Mouse (Mus musculus) left cerebral cortex, adult 2 months (tissue): ENCODE results near the gene Dydc2. TPM values are rescaled to one million over a fixed set of nuclear protein-coding genes. Genes with fewer than 3 reads are reported as not detected.

Experiments
- DNase-seq, 2 experiments: peaks; one replicate each; pipeline ENCODE4 v3.0.0; 2021 to 2022; ENCODE audit warnings: low spot score in 2 of 2, mixed read lengths in 1 of 2; ENCODE audit errors: extremely low spot score in 1 of 2
- H3K27ac ChIP-seq: fragments of 200-600 bp; 2 replicates; pipeline ENCODE4 v1.8.1; 2022
- H3K4me3 ChIP-seq: fragments of 200-600 bp; 2 replicates; pipeline ENCODE4 v1.8.1; 2022
- CTCF ChIP-seq: fragments of 200-600 bp; IDR thresholded peaks from 2 replicates; pipeline ENCODE4 v1.8.1; 2022; ENCODE audit warnings: antibody characterized with exemption, mild to moderate bottlenecking, moderate library complexity
- intact Hi-C: fragments of 180-260 bp; cut with DNase I; formaldehyde crosslinking; loops from one replicate; pipeline ENCODE4 v1.15.1; 2025
- long read RNA-seq, 2 experiments: library from polyadenylated mRNA; stranded (forward); transcript quantifications; one replicate each; pipeline ENCODE4 v2.0.0; 2021; ENCODE audit warnings: borderline mapping rate in 2 of 2
- total RNA-seq, 2 experiments: library from RNA; stranded (reverse); gene quantifications; 2 replicates each; pipeline ENCODE4 v1.2.3; 2021

The Dydc2 gene
- 1 to 10 TPM in 1 of 2 experiments, under 1 TPM in 1; 0.75 to 1.2 TPM for total RNA-seq
- long read RNA-seq, experiment 1, partial matches to known transcripts: 0 of 1 reads
- long read RNA-seq, experiment 1, other reads (novel, unspliced or antisense): 1 of 1 reads
- long read RNA-seq, experiment 2: 0 reads

DNA sequence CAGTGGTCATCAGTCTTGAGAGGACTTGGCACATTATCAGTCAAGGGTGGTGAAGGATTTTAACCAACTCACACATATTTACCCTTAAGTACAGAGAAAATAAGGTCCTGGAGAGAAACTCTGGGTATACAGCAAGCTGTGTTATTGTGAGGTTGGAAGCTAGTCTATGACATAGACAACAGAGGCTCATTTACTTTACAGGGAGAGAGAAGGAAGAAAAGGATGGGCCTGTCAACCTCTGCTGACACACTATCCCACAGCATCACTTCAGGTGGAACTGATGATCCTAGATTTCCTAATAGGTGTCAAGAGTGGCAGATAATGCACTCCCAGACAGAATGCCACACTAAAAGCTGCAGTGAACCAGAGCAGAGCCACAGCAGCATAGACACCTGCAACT, at the start of gene Dydc2:
Gene Dydc2, minus strand, starts transcription at position 101 of the 400 bp plus-strand sequence.
- H3K4me3 ChIP-seq: no peak within 1 kb of the TSS
- intact Hi-C loops: no loop called here
- DNase-seq: no peak
- TF ChIP-seq CTCF: no peak
- no peak within 1 kb of the TSS for H3K27ac ChIP-seq

DNA sequence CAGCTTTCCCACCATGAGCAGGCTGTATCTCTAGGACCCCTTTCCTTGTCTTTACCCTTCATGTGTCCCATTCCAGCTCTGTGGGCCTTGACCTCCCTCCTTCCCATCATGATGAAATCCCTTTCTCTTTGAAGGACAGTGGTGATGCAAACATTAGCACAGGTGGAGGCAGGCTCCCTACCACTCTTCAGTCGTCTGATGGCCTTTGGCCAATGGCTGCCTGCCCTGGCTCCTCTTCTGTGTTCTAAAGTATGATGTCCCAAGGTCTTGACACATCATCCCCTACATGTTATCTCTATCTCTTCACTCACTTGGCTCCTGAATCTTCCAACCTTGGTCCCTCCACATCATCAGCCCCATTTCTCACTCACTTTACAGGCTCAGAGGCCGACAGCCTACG, 47.3 kb upstream of the Dydc2 start:
- DNase-seq: no peak
- TF ChIP-seq CTCF: no peak
- intact Hi-C loops: no loop called here
- no peak overlapping the region for H3K4me3 ChIP-seq
- no peak overlapping the region for H3K27ac ChIP-seq

DNA sequence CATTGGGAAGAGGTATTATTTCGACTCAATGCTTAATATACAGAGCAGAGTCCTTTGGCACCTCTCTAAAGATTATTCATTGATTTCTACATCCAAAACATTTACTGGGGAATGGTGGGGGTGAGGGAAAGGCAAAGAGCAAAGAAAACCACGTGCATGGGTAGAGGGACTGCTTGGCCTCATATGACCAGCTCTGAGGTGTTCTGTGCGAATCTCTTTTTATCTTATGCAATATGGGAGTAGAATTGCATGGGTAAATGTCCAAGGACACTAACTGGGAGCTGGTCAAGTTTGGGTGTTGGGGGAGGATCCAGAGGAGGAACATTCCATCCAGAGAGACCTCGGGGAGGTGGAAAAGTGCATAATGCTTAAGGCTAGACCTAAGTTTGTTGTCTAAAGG, 43.9 kb upstream of the Dydc2 start:
- Histone ChIP-seq H3K4me3 (no peak overlapping the region), H3K27ac (no peak overlapping the region)
- DNase-seq: no peak
- intact Hi-C loops: no loop called here
- TF ChIP-seq CTCF: no peak

DNA sequence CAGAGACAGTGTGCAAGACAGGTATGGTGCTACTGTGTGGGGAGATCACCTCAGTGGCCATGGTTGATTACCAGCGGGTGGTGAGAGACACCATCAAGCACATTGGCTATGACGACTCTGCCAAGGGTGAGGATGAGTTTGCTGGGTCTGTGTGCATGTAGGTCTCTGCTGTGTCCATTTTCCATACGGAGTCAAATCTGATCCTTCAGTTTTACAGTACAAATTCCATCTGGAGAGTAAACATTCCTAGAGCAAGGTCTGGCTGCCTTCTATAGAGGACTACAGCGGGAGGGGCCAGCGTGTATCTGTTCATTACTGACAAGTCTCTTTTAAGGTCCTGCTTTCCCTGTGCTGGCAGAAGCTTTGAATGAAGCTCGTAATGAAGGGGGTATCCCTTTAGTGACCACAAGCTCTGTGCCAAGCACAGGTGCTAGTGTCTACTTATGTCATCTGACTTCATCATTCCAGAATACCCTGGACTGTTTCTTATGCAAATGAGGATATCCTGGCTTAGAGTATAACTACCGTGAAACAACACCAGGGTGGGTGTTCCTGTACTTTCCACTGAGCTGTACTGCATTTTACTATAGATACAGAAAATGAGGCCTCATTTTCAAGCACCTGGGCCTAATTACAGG, 42.1 kb upstream of the Dydc2 start:
- no peak overlapping the region for H3K4me3 ChIP-seq
- DNase-seq: no peak
- intact Hi-C loops: no loop called here
- TF ChIP-seq CTCF: no peak
- H3K27ac ChIP-seq: no peak overlapping the region

DNA sequence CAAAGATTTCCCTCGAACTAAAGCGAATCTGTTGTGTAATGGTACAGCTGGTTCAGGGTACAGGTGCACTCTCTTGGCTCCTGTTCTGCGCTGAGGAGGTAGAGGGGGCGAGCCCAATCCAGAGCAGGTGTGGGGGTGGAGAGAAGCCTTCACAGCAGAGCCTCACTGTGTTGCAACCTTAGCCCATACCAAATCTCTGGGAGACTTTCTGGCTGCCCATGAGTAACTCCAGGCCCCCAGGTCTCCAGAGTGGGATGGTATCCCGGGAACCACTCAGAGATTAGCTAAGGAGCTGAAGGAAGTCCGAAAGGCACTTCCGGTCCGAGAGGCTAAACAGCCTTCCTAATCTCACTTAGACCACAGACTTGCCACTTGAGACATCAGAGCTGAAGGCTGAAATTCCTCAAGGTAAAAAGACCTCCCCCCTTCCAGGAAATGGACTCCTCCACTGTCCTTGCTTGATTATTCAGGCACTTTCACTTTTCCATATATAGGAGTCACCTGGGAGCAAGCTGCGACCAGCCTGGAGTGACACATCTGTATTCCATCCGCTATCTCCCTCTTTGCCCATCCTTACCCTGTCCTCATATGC, 35.9 kb upstream of the Dydc2 start, which contains the start of gene Mat1a:
Gene Mat1a, plus strand, starts transcription at position 183 of the 592 bp plus-strand sequence.
- intact Hi-C loops: no loop called here
- Histone ChIP-seq H3K4me3 (no peak within 1 kb of the TSS), H3K27ac (no peak within 1 kb of the TSS)
- no peak for TF ChIP-seq CTCF
- no peak for DNase-seq

DNA sequence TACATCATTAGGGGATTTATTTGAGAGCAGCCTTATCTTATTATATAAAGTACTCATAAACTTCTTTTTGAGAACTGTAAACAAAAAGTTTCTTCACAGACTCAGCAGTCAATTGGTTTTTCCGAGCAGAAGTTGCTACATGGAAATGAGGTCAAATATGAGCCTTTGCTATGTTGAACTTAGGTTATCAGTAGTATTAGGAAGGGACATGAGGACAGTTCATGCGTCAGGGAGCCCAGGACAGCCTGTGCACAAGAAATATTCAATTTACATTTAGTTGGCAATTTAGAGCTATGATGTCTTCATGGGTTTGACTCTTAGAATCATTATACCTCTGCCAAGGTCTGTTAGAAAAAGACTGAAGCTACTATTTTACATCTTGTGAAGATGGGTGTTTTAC, 33.3 kb upstream of the Dydc2 start:
- H3K4me3 ChIP-seq: no peak overlapping the region
- intact Hi-C loops: no loop called here
- DNase-seq: no peak
- no peak overlapping the region for H3K27ac ChIP-seq
- TF ChIP-seq CTCF: no peak

DNA sequence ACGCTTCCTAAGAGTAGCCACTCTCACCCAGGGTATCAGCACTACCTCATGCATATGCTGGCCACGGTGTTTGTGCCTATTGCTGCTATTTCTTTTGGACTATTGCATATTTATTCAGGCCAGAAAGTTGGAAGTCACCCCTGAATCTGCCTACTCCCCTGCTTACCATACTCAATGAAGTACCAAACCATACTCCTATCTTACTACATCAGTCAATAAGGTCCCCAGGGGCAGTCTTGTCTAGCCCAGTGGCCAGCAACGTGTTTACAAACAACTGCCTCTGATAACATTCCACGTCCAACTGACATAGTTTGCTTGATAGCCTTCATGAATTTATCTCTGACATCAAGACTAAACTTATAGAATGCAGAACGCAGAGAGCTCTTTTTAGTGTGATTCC, 32.2 kb upstream of the Dydc2 start:
- TF ChIP-seq CTCF: no peak
- intact Hi-C loops: no loop called here
- Histone ChIP-seq H3K27ac (no peak overlapping the region), H3K4me3 (no peak overlapping the region)
- DNase-seq: no peak

DNA sequence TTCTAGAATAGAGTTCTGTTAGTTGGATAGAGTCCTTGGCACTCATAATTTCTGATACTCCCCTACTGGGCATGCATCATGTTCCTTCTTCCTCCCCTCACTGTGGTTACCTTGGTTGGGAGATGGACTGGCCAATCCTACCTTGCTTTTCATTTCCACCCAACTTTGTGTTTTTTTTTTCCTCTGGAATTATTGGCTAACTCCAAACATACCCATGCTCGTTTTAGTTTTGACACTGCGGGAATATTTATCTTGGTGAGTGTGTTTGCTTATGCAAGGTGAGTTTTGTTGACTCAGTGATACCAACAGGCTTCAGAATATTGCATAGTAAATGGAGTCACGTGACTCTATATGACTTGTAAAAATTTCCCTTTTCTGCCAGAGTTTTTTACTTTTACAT, 31.7 kb upstream of the Dydc2 start:
- DNase-seq: no peak
- TF ChIP-seq CTCF: no peak
- intact Hi-C loops: no loop called here
- no peak overlapping the region for H3K27ac ChIP-seq
- no peak overlapping the region for H3K4me3 ChIP-seq

DNA sequence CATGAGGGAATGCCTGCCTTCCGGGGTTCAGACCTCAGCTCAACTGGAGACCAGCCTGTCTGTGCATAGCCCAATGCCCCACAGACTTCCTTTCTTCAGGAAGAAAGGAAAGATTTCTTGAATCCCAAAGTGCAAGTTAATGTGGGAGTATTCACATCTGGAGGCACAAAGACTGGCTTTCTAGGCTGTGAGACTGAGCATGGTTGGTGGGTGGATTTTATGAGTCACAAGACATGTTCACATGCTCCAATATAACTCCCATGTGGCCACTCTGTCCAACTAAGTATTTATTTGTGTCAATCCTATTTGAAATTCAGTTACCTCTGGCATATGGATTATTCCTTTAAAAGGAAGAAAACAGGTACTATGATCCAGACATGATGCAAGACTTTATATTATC, 29.7 kb upstream of the Dydc2 start:
- Histone ChIP-seq H3K4me3 (no peak overlapping the region), H3K27ac (peak overlapping the region; percentile 44; the same call in 1 of the 2 replicates)
- no peak for TF ChIP-seq CTCF
- no peak for DNase-seq
- intact Hi-C loops: no loop called here

DNA sequence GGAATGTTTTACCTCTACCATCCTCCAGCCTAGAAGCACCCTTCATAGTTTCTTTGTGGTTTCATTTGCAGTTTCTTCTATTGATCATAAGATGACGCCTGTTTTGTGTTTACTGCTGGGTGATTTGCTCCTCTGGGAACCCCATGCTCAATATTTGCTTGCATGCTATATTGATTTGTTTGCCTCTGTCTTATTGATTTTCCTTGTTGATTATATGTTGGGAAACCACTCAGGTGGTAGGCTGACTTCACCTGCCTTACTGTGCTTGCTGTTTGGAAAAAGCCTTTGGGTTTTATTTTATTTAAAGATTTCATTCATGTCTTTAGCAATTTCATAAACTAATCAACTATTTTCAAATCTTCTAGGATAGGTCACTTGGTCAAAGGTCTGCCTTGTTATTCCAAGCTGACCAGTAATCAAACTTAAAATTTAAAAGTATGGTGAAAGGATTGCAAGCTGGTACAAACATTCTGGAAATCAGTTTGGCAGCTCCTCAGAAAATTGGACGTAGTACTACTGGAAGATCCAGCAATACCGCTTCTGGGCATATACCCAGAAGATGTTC, 27.4 kb upstream of the Dydc2 start:
- no peak for TF ChIP-seq CTCF
- Histone ChIP-seq H3K4me3 (no peak overlapping the region), H3K27ac (no peak overlapping the region)
- DNase-seq: no peak
- intact Hi-C loops: no loop called here

DNA sequence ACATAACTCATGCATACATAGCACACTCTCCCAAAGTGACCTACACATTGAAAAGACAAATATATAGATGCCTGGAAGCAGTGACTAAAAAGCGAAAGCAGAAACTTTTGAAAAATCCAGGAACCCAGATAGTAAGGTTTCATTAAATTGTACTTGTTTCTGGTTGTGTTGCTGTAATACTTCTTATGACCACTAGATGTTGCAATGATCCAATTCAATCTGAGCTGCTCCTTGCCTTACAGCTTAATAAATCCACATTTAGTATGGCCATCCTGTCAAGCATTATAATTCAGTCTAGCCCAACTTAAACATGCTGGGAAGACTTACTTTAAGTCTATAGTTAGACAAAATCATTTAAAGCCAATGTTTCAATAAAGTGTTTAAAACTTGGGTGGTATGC, 25.1 kb upstream of the Dydc2 start:
- DNase-seq: no peak
- no peak overlapping the region for H3K4me3 ChIP-seq
- intact Hi-C loops: no loop called here
- peak; percentile 77 for TF ChIP-seq CTCF
- H3K27ac ChIP-seq: no peak overlapping the region

DNA sequence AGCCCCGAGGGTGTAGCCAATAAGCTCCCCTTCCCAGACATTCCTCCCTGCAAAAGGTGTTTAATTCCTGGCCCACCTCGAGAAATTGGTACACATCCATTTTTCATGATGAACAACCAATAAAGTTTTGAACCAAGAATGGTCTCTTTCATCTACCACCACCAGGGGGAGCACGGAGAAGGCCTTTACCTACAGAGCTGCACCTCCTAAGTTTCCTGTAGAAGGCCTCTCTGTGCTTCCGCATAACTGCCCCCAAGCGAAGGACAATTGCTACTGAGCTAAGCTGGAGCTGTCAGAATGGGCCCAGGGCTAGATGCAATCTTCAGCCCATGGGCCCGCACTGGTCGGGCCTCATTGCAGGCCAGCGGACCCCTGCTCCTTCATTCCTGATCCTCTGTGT, 21.8 kb upstream of the Dydc2 start:
- Histone ChIP-seq H3K27ac (no peak overlapping the region), H3K4me3 (no peak overlapping the region)
- intact Hi-C loops: no loop called here
- no peak for DNase-seq
- peak; percentile 62 for TF ChIP-seq CTCF

DNA sequence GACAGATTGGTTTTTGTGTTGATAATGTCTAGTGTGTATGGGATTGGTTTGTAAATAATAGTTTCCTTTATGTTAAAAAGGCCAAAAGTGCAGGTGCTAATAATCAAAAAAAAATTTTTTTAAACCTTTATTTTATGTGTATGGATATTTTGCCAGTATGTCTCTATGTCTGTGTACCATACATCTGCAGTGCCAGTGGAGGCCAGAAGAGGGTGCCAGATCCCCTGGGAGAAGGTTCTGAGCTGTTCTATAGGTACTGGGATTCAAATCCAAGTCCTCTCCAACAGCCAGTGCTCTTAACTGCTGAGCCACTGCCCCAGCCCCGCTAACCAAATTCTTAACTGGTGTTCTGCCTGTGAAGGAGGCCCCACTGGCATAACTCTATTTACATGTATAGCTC, 18.5 kb upstream of the Dydc2 start:
- peak; percentile 45 for TF ChIP-seq CTCF
- Histone ChIP-seq H3K27ac (no peak overlapping the region), H3K4me3 (no peak overlapping the region)
- intact Hi-C loops: no loop called here
- no peak for DNase-seq
